Mouse (Mus musculus) hindbrain, embryonic 14.5 days (tissue): ENCODE measurements at regions not wholly inside any gene's neighbourhood (a gene's known extent, or its start where the extent isn't known, plus 50 kb on each side); places are given as distances from the start of the nearest gene placed in this dataset.
A peak's percentile ranks its signal among the peaks of the same experiment; 100 is the strongest.

Experiments
- ATAC-seq: fragments of 200-750 bp; cut with Nextera tagmentation; 2 replicates; pipeline ENCODE4 v1.8.0; 2017; ENCODE audit warnings: moderate number of reproducible peaks, mild to moderate bottlenecking, moderate TSS enrichment, moderate library complexity; ENCODE audit not compliant: low FRiP score
- DNase-seq: peaks from one replicate; pipeline ENCODE4 v3.0.0-alpha.2; 2015; ENCODE audit warnings: low spot score
- H3K27ac ChIP-seq: fragments of 300-500 bp; sonication (generic); 2 replicates; pipeline ENCODE4 v1.5.1; 2014; ENCODE audit warnings: mild to moderate bottlenecking, moderate library complexity
- H3K27me3 ChIP-seq: fragments of 300-500 bp; sonication (generic); 2 replicates; pipeline ENCODE4 v1.6.1; 2014; ENCODE audit warnings: mild to moderate bottlenecking, low read length, mixed read lengths; ENCODE audit not compliant: control insufficient read depth, insufficient read depth
- H3K36me3 ChIP-seq: fragments of 300-500 bp; sonication (generic); replicated peaks from 2 replicates; pipeline ENCODE4 v1.6.1; 2014; ENCODE audit not compliant: control insufficient read depth, insufficient read depth
- H3K4me1 ChIP-seq: fragments of 300-500 bp; sonication (generic); replicated peaks from 2 replicates; pipeline ENCODE4 v1.6.1; 2014; ENCODE audit warnings: antibody characterized with exemption, low read length, mixed read lengths; ENCODE audit not compliant: control insufficient read depth, insufficient read depth
- H3K4me2 ChIP-seq: fragments of 300-500 bp; sonication (generic); replicated peaks from 2 replicates; pipeline ENCODE4 v1.6.1; 2014; ENCODE audit warnings: mild to moderate bottlenecking, moderate library complexity
- H3K4me3 ChIP-seq: fragments of 300-500 bp; sonication (generic); replicated peaks from 2 replicates; pipeline ENCODE4 v1.5.1; 2014; ENCODE audit warnings: mild to moderate bottlenecking, low read length
- H3K9ac ChIP-seq: fragments of 300-500 bp; sonication (generic); 2 replicates; pipeline ENCODE4 v1.6.1; 2014
- H3K9me3 ChIP-seq: fragments of 300-500 bp; sonication (generic); 2 replicates; pipeline ENCODE4 v1.6.1; 2016; ENCODE audit warnings: low read length; ENCODE audit not compliant: control insufficient read depth
- WGBS: fragments of 180-500 bp; shearing (Covaris S2); extraction: QIAGEN DNeasy Blood & Tissue Kit; methylation state at CpG from one replicate; pipeline ENCODE4 v1.1.7; 2014; 5-methylcytosine and 5-hydroxymethylcytosine counted together

GRCm38 (mm10) chr6:98178005-98178404 is 164.5 kb downstream of the Gm765 start:
- H3K9me3 ChIP-seq = no peaks in the 10 kb centered on the region
- H3K4me2 ChIP-seq = no peak overlapping the region
- H3K36me3 ChIP-seq = no peaks in the 10 kb centered on the region
- WGBS = 62% methylated on average over 2 of the region's 2 CpGs
- no peaks in the 10 kb centered on the region for H3K27me3 ChIP-seq
- ATAC-seq (no peak), DNase-seq (no peak)
- H3K9ac ChIP-seq = no peak overlapping the region
- no peaks in the 10 kb centered on the region for H3K4me1 ChIP-seq
- no peak overlapping the region for H3K27ac ChIP-seq
- no peak overlapping the region for H3K4me3 ChIP-seq

- H3K27me3 ChIP-seq = no peaks in the 10 kb centered on the region
- H3K36me3 ChIP-seq = no peaks in the 10 kb centered on the region
- no peak overlapping the region for H3K27ac ChIP-seq
- no peaks in the 10 kb centered on the region for H3K4me1 ChIP-seq
- ATAC-seq (no peak), DNase-seq (no peak)
- no peak overlapping the region for H3K4me3 ChIP-seq
- no peak overlapping the region for H3K4me2 ChIP-seq
- H3K9me3 ChIP-seq = no peaks in the 10 kb centered on the region
- no peak overlapping the region for H3K9ac ChIP-seq
- WGBS = 60% methylated on average over 12 of the region's 12 CpGs
Observed at GRCm38 (mm10) chr6:98149043-98149813, 193.3 kb downstream of the Gm765 start.

- Histone ChIP-seq H3K36me3 (no peaks in the 10 kb centered on the region), H3K27ac (no peak overlapping the region), H3K4me1 (no peaks in the 10 kb centered on the region), H3K4me3 (no peak overlapping the region), H3K4me2 (no peak overlapping the region), H3K9ac (no peak overlapping the region), H3K27me3 (no peaks in the 10 kb centered on the region), H3K9me3 (no peaks in the 10 kb centered on the region)
- 83% methylated on average over 5 of the region's 5 CpGs for WGBS
- DNase-seq (no peak), ATAC-seq (no peak)
Observed at GRCm38 (mm10) chr6:98147855-98148254, 194.7 kb downstream of the Gm765 start.

GRCm38 (mm10) chr6:98132931-98133330 is 209.6 kb downstream of the Gm765 start:
- no peak for ATAC-seq
- Histone ChIP-seq H3K27me3 (no peaks in the 10 kb centered on the region), H3K36me3 (no peaks in the 10 kb centered on the region), H3K4me1 (no peaks in the 10 kb centered on the region), H3K9ac (no peak overlapping the region), H3K4me3 (no peak overlapping the region), H3K27ac (no peak overlapping the region), H3K9me3 (no peaks in the 10 kb centered on the region), H3K4me2 (no peak overlapping the region)
- 29% methylated on average over 2 of the region's 2 CpGs for WGBS
- peak; percentile 82 for DNase-seq

- DNase-seq = no peak
- ATAC-seq = no peak
- H3K27ac ChIP-seq = no peak overlapping the region
- H3K4me3 ChIP-seq = no peak overlapping the region
- H3K27me3 ChIP-seq = no peaks in the 10 kb centered on the region
- H3K4me2 ChIP-seq = no peak overlapping the region
- WGBS = 81% methylated on average over 7 of the region's 7 CpGs
- H3K36me3 ChIP-seq = no peaks in the 10 kb centered on the region
- H3K4me1 ChIP-seq = no peaks in the 10 kb centered on the region
- H3K9me3 ChIP-seq = no peaks in the 10 kb centered on the region
- H3K9ac ChIP-seq = no peak overlapping the region
Observed at GRCm38 (mm10) chr6:98125434-98125833, 217.1 kb downstream of the Gm765 start.

- peaks cover 20% of the 10 kb centered on the region for H3K4me1 ChIP-seq
- peak; percentile 56 for DNase-seq
- H3K27ac ChIP-seq = no peak overlapping the region
- no peaks in the 10 kb centered on the region for H3K9me3 ChIP-seq
- H3K9ac ChIP-seq = no peak overlapping the region
- no peaks in the 10 kb centered on the region for H3K36me3 ChIP-seq
- H3K27me3 ChIP-seq = no peaks in the 10 kb centered on the region
- peak; percentile 24; the same call in 1 of the 2 replicates for ATAC-seq
- H3K4me2 ChIP-seq = no peak overlapping the region; the same call in 1 of the 2 replicates
- WGBS = 30% methylated on average over 9 of the region's 9 CpGs
- H3K4me3 ChIP-seq = no peak overlapping the region
Observed at GRCm38 (mm10) chr6:98118355-98119150, 224.0 kb downstream of the Gm765 start.

GRCm38 (mm10) chr6:98114327-98115134 is 228.0 kb downstream of the Gm765 start:
- no peaks in the 10 kb centered on the region for H3K9me3 ChIP-seq
- no peak overlapping the region for H3K27ac ChIP-seq
- no peak overlapping the region for H3K9ac ChIP-seq
- no peak for DNase-seq
- no peaks in the 10 kb centered on the region for H3K36me3 ChIP-seq
- peaks cover 31% of the 10 kb centered on the region for H3K4me1 ChIP-seq
- no peak overlapping the region for H3K4me3 ChIP-seq
- no peaks in the 10 kb centered on the region for H3K27me3 ChIP-seq
- WGBS = 12% methylated on average over 9 of the region's 9 CpGs
- no peak overlapping the region for H3K4me2 ChIP-seq
- ATAC-seq = no peak

- no peak overlapping the region for H3K9ac ChIP-seq
- H3K27ac ChIP-seq = no peak overlapping the region
- peak overlapping the region; percentile 31 for H3K4me2 ChIP-seq
- H3K36me3 ChIP-seq = no peaks in the 10 kb centered on the region
- H3K27me3 ChIP-seq = no peaks in the 10 kb centered on the region
- no peak for ATAC-seq
- H3K4me1 ChIP-seq = peaks cover 29% of the 10 kb centered on the region
- no peak overlapping the region for H3K4me3 ChIP-seq
- 2% methylated on average over 7 of the region's 7 CpGs for WGBS
- no peaks in the 10 kb centered on the region for H3K9me3 ChIP-seq
- no peak for DNase-seq
Observed at GRCm38 (mm10) chr6:98113708-98114107, 228.8 kb downstream of the Gm765 start.
